Mouse (Mus musculus): Measurements from ENCODE around the gene Bptf. TPM values are rescaled to one million over a fixed set of nuclear protein-coding genes. Genes with fewer than 3 reads are reported as not detected.
"Not testable (repeated sequence)": the region's sequence is repeated elsewhere in the genome, so short reads cannot be mapped to it uniquely, and the experiment has no call there.

Gene Bptf
- polyA plus RNA-seq, 1 experiment from 2014 or later, result 23.9 TPM

- Histone ChIP-seq H3K27ac (ENCODE audit: low read depth, low read length) (no peak overlapping the region), H3K27me3 (replicated peaks; ENCODE audit: control insufficient read depth, insufficient read depth, low read length) (no peaks in the 10 kb centered on the region), H3K4me2 (ENCODE audit: low read length) (no peak overlapping the region), H3K9ac (ENCODE audit: low read depth, low read length) (no peak overlapping the region), H3K36me3 (ENCODE audit: control insufficient read depth, insufficient read depth, low read length) (no peaks in the 10 kb centered on the region), H3K9me3 (ENCODE audit: control insufficient read depth, low read length) (no peaks in the 10 kb centered on the region), H3K4me1 (ENCODE audit: control insufficient read depth, insufficient read depth, low read depth, low read length) (no peaks in the 10 kb centered on the region), H3K4me3 (ENCODE audit: low read length) (no peak overlapping the region)
- 36% methylated on average over 4 of the region's 4 CpGs for WGBS
- no peak for ATAC-seq
These were observed 112.6 kb downstream of the Bptf start for GRCm38 (mm10) chr11:107019318-107019717.

- Histone ChIP-seq H3K4me1 (ENCODE audit: control insufficient read depth, insufficient read depth, low read depth, low read length) (no peaks in the 10 kb centered on the region), H3K9ac (ENCODE audit: low read depth, low read length) (no peak overlapping the region), H3K27ac (ENCODE audit: low read depth, low read length) (no peak overlapping the region), H3K27me3 (replicated peaks; ENCODE audit: control insufficient read depth, insufficient read depth, low read length) (no peaks in the 10 kb centered on the region), H3K36me3 (ENCODE audit: control insufficient read depth, insufficient read depth, low read length) (no peaks in the 10 kb centered on the region), H3K4me3 (ENCODE audit: low read length) (no peak overlapping the region), H3K4me2 (ENCODE audit: low read length) (no peak overlapping the region), H3K9me3 (ENCODE audit: control insufficient read depth, low read length) (no peaks in the 10 kb centered on the region)
- ATAC-seq, result no peak
- 26% methylated on average over 8 of the region's 8 CpGs for WGBS
These were observed 113.3 kb downstream of the Bptf start for GRCm38 (mm10) chr11:107018606-107019005.

DNA sequence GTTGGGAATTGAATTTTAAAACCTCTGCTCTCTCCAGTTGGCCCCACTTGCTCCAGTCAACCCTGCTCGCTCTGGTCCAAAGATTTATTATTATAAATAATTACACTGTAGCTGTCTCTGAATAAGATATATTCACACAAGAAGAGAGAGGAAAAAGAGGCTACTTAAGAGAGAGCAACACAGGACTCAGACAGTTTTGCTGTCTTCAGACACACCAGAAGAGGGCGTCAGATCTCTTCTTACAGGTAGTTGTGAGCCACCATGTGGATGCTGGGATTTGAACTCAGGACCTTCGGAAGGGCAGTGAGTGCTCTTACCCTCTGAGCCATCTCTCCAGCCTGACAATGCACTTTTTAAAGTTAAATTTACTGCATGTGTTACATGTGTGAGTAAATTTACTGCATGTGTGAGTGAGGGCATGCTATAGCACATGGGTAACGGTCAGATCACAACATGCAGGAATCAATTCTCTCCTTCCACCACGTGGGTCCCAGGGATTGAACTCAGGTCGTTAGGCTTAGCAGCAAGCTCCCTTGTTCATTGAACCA is 114.5 kb downstream of the Bptf start:
- no peak for ATAC-seq
- Histone ChIP-seq H3K9ac (ENCODE audit: low read depth, low read length) (no peak overlapping the region), H3K4me2 (ENCODE audit: low read length) (no peak overlapping the region), H3K36me3 (ENCODE audit: control insufficient read depth, insufficient read depth, low read length) (no peaks in the 10 kb centered on the region), H3K4me3 (ENCODE audit: low read length) (no peak overlapping the region), H3K4me1 (ENCODE audit: control insufficient read depth, insufficient read depth, low read depth, low read length) (no peaks in the 10 kb centered on the region), H3K27ac (ENCODE audit: low read depth, low read length) (no peak overlapping the region), H3K27me3 (replicated peaks; ENCODE audit: control insufficient read depth, insufficient read depth, low read length) (no peaks in the 10 kb centered on the region), H3K9me3 (ENCODE audit: control insufficient read depth, low read length) (no peaks in the 10 kb centered on the region)
- WGBS, result 63% methylated on average over 6 of the region's 6 CpGs

- H3K27ac ChIP-seq (ENCODE audit: low read depth, low read length), result no peak overlapping the region
- H3K9me3 ChIP-seq (ENCODE audit: control insufficient read depth, low read length), result no peaks in the 10 kb centered on the region
- no peak overlapping the region; the same call in 1 of the 2 replicates for H3K9ac ChIP-seq (ENCODE audit: low read depth, low read length)
- peaks cover under 1% of the 10 kb centered on the region; the same call in 1 of the 2 replicates for H3K4me1 ChIP-seq (ENCODE audit: control insufficient read depth, insufficient read depth, low read depth, low read length)
- WGBS, result 85% methylated on average over 1 of the region's 1 CpGs
- no peak overlapping the region for H3K4me3 ChIP-seq (ENCODE audit: low read length)
- H3K27me3 ChIP-seq (replicated peaks; ENCODE audit: control insufficient read depth, insufficient read depth, low read length), result no peaks in the 10 kb centered on the region
- no peaks in the 10 kb centered on the region for H3K36me3 ChIP-seq (ENCODE audit: control insufficient read depth, insufficient read depth, low read length)
- no peak for ATAC-seq
- H3K4me2 ChIP-seq (ENCODE audit: low read length), result no peak overlapping the region
These were observed 115.0 kb downstream of the Bptf start for GRCm38 (mm10) chr11:107016893-107017292.

DNA sequence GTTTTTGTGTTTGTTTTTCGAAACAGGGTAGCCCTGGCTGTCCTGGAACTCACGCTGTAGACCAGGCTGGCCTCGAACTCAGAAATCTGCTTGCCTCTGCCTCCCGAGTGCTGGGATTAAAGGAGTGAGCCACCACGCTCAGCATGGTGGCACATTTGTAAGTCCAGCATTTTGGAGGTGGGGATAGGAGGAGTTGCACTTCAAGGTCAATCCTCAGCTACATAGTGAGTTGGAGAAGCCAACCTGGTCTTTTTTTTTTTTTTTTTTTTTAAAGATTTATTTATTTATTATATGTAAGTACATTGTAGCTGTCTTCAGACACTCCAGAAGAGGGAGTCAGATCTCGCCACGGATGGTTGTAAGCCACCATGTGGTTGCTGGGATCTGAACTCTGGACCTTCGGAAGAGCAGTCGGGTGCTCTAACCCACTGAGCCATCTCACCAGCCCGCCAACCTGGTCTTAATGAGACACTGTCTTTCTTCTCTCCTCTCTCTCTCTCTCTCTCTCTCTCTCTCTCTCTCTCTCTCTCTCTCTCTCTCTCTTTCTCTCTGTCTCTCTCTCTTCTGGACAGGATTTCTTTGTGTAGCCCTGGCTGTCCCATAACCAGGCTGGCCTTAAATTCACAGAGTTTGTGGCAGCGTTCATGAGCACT is 116.3 kb downstream of the Bptf start:
- not testable (repeated sequence) for H3K9ac ChIP-seq (ENCODE audit: low read depth, low read length); H3K27me3 ChIP-seq (replicated peaks; ENCODE audit: control insufficient read depth, insufficient read depth, low read length); ATAC-seq; H3K9me3 ChIP-seq (ENCODE audit: control insufficient read depth, low read length); H3K27ac ChIP-seq (ENCODE audit: low read depth, low read length); H3K4me2 ChIP-seq (ENCODE audit: low read length); H3K36me3 ChIP-seq (ENCODE audit: control insufficient read depth, insufficient read depth, low read length); H3K4me3 ChIP-seq (ENCODE audit: low read length); H3K4me1 ChIP-seq (ENCODE audit: control insufficient read depth, insufficient read depth, low read depth, low read length)
- WGBS, result 76% methylated on average over 11 of the region's 11 CpGs

- ATAC-seq, result no peak
- Histone ChIP-seq H3K27ac (ENCODE audit: low read depth, low read length) (no peak overlapping the region), H3K9me3 (ENCODE audit: control insufficient read depth, low read length) (no peaks in the 10 kb centered on the region), H3K4me3 (ENCODE audit: low read length) (no peak overlapping the region), H3K27me3 (replicated peaks; ENCODE audit: control insufficient read depth, insufficient read depth, low read length) (no peaks in the 10 kb centered on the region), H3K36me3 (ENCODE audit: control insufficient read depth, insufficient read depth, low read length) (no peaks in the 10 kb centered on the region), H3K4me2 (ENCODE audit: low read length) (no peak overlapping the region), H3K4me1 (ENCODE audit: control insufficient read depth, insufficient read depth, low read depth, low read length) (peaks cover 7% of the 10 kb centered on the region), H3K9ac (ENCODE audit: low read depth, low read length) (no peak overlapping the region)
- 50% methylated on average over 14 of the region's 14 CpGs for WGBS
These were observed 117.2 kb downstream of the Bptf start for GRCm38 (mm10) chr11:107014597-107015309.

- Histone ChIP-seq H3K27ac (ENCODE audit: low read depth, low read length) (no peak overlapping the region), H3K9ac (ENCODE audit: low read depth, low read length) (no peak overlapping the region), H3K9me3 (ENCODE audit: control insufficient read depth, low read length) (no peaks in the 10 kb centered on the region), H3K4me2 (ENCODE audit: low read length) (no peak overlapping the region), H3K4me3 (ENCODE audit: low read length) (no peak overlapping the region), H3K27me3 (replicated peaks; ENCODE audit: control insufficient read depth, insufficient read depth, low read length) (no peaks in the 10 kb centered on the region), H3K36me3 (ENCODE audit: control insufficient read depth, insufficient read depth, low read length) (no peaks in the 10 kb centered on the region), H3K4me1 (ENCODE audit: control insufficient read depth, insufficient read depth, low read depth, low read length) (peaks cover 7% of the 10 kb centered on the region)
- WGBS, result 80% methylated on average over 11 of the region's 11 CpGs
- no peak for ATAC-seq
These were observed 117.8 kb downstream of the Bptf start for GRCm38 (mm10) chr11:107014020-107014585.

GRCm38 (mm10) chr11:107012324-107013017 is 119.5 kb downstream of the Bptf start:
- peak overlapping the region; percentile 89 for H3K27ac ChIP-seq (ENCODE audit: low read depth, low read length)
- H3K9ac ChIP-seq (ENCODE audit: low read depth, low read length), result peak overlapping the region; percentile 75
- under 1% methylated on average over 37 of the region's 37 CpGs for WGBS
- peaks cover 7% of the 10 kb centered on the region for H3K4me1 ChIP-seq (ENCODE audit: control insufficient read depth, insufficient read depth, low read depth, low read length)
- no peaks in the 10 kb centered on the region for H3K27me3 ChIP-seq (replicated peaks; ENCODE audit: control insufficient read depth, insufficient read depth, low read length)
- peak overlapping the region; percentile 61 for H3K4me3 ChIP-seq (ENCODE audit: low read length)
- no peaks in the 10 kb centered on the region for H3K9me3 ChIP-seq (ENCODE audit: control insufficient read depth, low read length)
- peak; percentile 96 for ATAC-seq
- no peaks in the 10 kb centered on the region for H3K36me3 ChIP-seq (ENCODE audit: control insufficient read depth, insufficient read depth, low read length)
- H3K4me2 ChIP-seq (ENCODE audit: low read length), result peak overlapping the region; percentile 61
